Mouse (Mus musculus): ENCODE results near the gene Mllt10. TPM values are rescaled to one million over a fixed set of nuclear protein-coding genes. Genes with fewer than 3 reads are reported as not detected.

Mllt10 gene
- total and polyA plus RNA-seq, 3 experiments, result 33.3 to 64.1 TPM; not detected in 1

DNA sequence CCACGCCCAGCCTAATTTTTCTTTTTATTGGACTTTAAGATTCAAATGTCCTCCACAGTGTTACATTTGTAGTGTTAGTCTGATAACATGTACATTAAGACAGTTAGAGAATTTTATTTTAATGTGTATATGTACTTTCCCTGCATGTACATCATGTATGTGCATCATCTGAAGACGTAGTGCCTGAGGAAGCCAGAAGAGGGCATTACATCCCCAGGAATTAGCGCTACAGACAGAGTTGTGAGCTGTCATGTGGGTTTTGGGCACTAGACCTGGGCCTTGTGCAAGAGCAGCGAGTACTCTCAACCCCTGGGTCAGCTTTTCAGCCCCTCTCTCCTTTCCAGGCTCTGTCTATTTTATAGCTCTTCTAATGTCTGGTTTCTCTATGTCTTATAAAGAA is 147.9 kb downstream of the Mllt10 start:
- TF ChIP-seq CTCF (IDR thresholded peaks at IDR 0.05 in 2 of 3, conservative IDR thresholded peaks at IDR 0.05 in 1 of 3; ENCODE audit: control insufficient read depth in 1 of 3, insufficient read depth in 1 of 3, low read depth in 2 of 3, low read length in 3 of 3, poor library complexity in 1 of 3, severe bottlenecking in 1 of 3) (peak in 2 of 3 experiments; percentile 34 to 36; a peak in 4 of 6 replicates), TBP (IDR thresholded peaks at IDR 0.05; ENCODE audit: low read depth, low read length) (no peak), USF1 (IDR thresholded peaks at IDR 0.05; ENCODE audit: low read depth, low read length) (no peak), SMC3 (IDR thresholded peaks at IDR 0.05; ENCODE audit: low read depth, low read length) (peak; percentile 14; the same call in 1 of the 2 replicates)
- H3K9ac ChIP-seq (ENCODE audit: control insufficient read depth, low read depth, low read length, poor library complexity, severe bottlenecking), result no peak overlapping the region
- peaks cover 2 to 48% of the 10 kb centered on the region in 2 experiments; a peak in 3 of 4 replicates for H3K36me3 ChIP-seq (ENCODE audit: control insufficient read depth in 1 of 2, insufficient read depth in 2 of 2, low read length in 2 of 2)
- DNase-seq (ENCODE audit: low read depth, low spot score), result peak; percentile 43
- H3K4me1 ChIP-seq (ENCODE audit: control insufficient read depth in 1 of 2, insufficient read depth in 2 of 2, low read length in 2 of 2), result no peaks in the 10 kb centered on the region
- H3K27ac ChIP-seq (ENCODE audit: control insufficient read depth, low read depth, low read length), result no peak overlapping the region
- H3K4me3 ChIP-seq (ENCODE audit: control insufficient read depth in 1 of 2, insufficient read depth in 1 of 2, low read depth in 2 of 2, low read length in 2 of 2), result no peak overlapping the region
- H3K27me3 ChIP-seq (ENCODE audit: control insufficient read depth in 1 of 2, insufficient read depth in 2 of 2, low read length in 2 of 2), result no peaks in the 10 kb centered on the region
- no peaks in the 10 kb centered on the region for H3K9me3 ChIP-seq (replicated peaks; ENCODE audit: insufficient read depth, low read length)
- H3K79me2 ChIP-seq (ENCODE audit: control insufficient read depth, insufficient read depth, low read length, poor library complexity), result no peaks in the 10 kb centered on the region

- Histone ChIP-seq H3K4me1 (ENCODE audit: control insufficient read depth in 1 of 2, insufficient read depth in 2 of 2, low read length in 2 of 2) (no peaks in the 10 kb centered on the region), H3K27ac (ENCODE audit: control insufficient read depth, low read depth, low read length) (no peak overlapping the region), H3K4me3 (ENCODE audit: control insufficient read depth in 1 of 2, insufficient read depth in 1 of 2, low read depth in 2 of 2, low read length in 2 of 2) (no peak overlapping the region), H3K79me2 (ENCODE audit: control insufficient read depth, insufficient read depth, low read length, poor library complexity) (no peaks in the 10 kb centered on the region), H3K9ac (ENCODE audit: control insufficient read depth, low read depth, low read length, poor library complexity, severe bottlenecking) (no peak overlapping the region), H3K36me3 (ENCODE audit: control insufficient read depth in 1 of 2, insufficient read depth in 2 of 2, low read length in 2 of 2) (peaks cover 2 to 48% of the 10 kb centered on the region in 2 experiments; a peak in 3 of 4 replicates), H3K9me3 (replicated peaks; ENCODE audit: insufficient read depth, low read length) (no peaks in the 10 kb centered on the region), H3K27me3 (ENCODE audit: control insufficient read depth in 1 of 2, insufficient read depth in 2 of 2, low read length in 2 of 2) (no peaks in the 10 kb centered on the region)
- DNase-seq (ENCODE audit: low read depth, low spot score), result peak; percentile 77
- TF ChIP-seq TBP (IDR thresholded peaks at IDR 0.05; ENCODE audit: low read depth, low read length) (no peak), MAFK (IDR thresholded peaks at IDR 0.05; ENCODE audit: borderline replicate concordance, low read depth, low read length) (no peak), RAD21 (IDR thresholded peaks at IDR 0.05; ENCODE audit: low read depth, low read length) (peak; percentile 64), ZC3H11A (IDR thresholded peaks at IDR 0.05; ENCODE audit: low read depth, low read length) (peak; percentile 48), MAZ (IDR thresholded peaks at IDR 0.05; ENCODE audit: low read depth, low read length) (no peak), TAL1 (IDR thresholded peaks at IDR 0.05; ENCODE audit: low read length) (no peak), CTCF (IDR thresholded peaks at IDR 0.05 in 2 of 3, conservative IDR thresholded peaks at IDR 0.05 in 1 of 3; ENCODE audit: control insufficient read depth in 1 of 3, insufficient read depth in 1 of 3, low read depth in 2 of 3, low read length in 3 of 3, poor library complexity in 1 of 3, severe bottlenecking in 1 of 3) (peak; percentile 69 to 78 (median 78)), TCF12 (IDR thresholded peaks at IDR 0.05; ENCODE audit: low read depth, low read length) (no peak), RCOR1 (IDR thresholded peaks at IDR 0.05; ENCODE audit: low read depth, low read length) (no peak), POLR2A (IDR thresholded peaks at IDR 0.05; ENCODE audit: control insufficient read depth in 1 of 2, insufficient read depth in 1 of 2, low read depth in 1 of 2, low read length in 2 of 2, poor library complexity in 1 of 2) (0 out of 4 replicates have a peak, but pooled peaks of 1 of the 2 experiments have one; percentile 29), ZKSCAN1 (IDR thresholded peaks at IDR 0.05; ENCODE audit: low read depth, low read length) (no peak), ELF1 (IDR thresholded peaks at IDR 0.05; ENCODE audit: low read depth, low read length) (no peak), HCFC1 (IDR thresholded peaks at IDR 0.05; ENCODE audit: low read depth, low read length) (no peak), SMC3 (IDR thresholded peaks at IDR 0.05; ENCODE audit: low read depth, low read length) (peak; percentile 78)
These were observed 150.1 kb downstream of the Mllt10 start for GRCm38 (mm10) chr2:18205118-18205517.

Measured in MEL (cell line).